Mouse (Mus musculus): Measurements from ENCODE around the gene Limk1.

- TF ChIP-seq EP300 (IDR thresholded peaks at IDR 0.05; ENCODE audit: insufficient read depth, low read depth, low read length) (no peak), CTCF (IDR thresholded peaks at IDR 0.05; ENCODE audit: low read depth, low read length) (peak; percentile 92), POLR2A (IDR thresholded peaks at IDR 0.05; ENCODE audit: insufficient read depth, low read length) (no peak)
Observed at GRCm38 (mm10) chr5:134704157-134704556, 15.8 kb upstream of the Limk1 start.

All from ES-Bruce4 (cell line).